Mouse (Mus musculus): ENCODE results near the gene Ppm1h. TPM values are rescaled to one million over a fixed set of nuclear protein-coding genes. Genes with fewer than 3 reads are reported as not detected.

Gene Ppm1h
- total RNA-seq (2023) = 138 TPM

GRCm38 (mm10) chr10:122678541-122679436 is at the start of gene Ppm1h:
Ppm1h (plus strand) TSS chr10:122678762.

Other genes with a start within 250 kb of the Ppm1h start
- not detected for gene Avpr1a, start 230.3 kb upstream of the Ppm1h start, total RNA-seq (2023)

All from CD8-positive naive resting alpha-beta T cell, adult 57 days (primary cell).